Mouse (Mus musculus) lung, postnatal 0 days (tissue): ENCODE measurements around the gene Fga. TPM values are rescaled to one million over a fixed set of nuclear protein-coding genes. Genes with fewer than 3 reads are reported as not detected.

Source experiments
- ATAC-seq: fragments of 200-750 bp; cut with Nextera tagmentation; 2 replicates; pipeline ENCODE4 v1.8.0; 2017; ENCODE audit warnings: moderate library complexity
- DNase-seq: peaks from one replicate; pipeline ENCODE4 v3.0.0-alpha.2; 2016; ENCODE audit warnings: low spot score
- H3K27ac ChIP-seq: fragments of 300-500 bp; sonication (generic); 2 replicates; pipeline ENCODE4 v1.5.1; 2014; ENCODE audit warnings: antibody characterized with exemption, mild to moderate bottlenecking, low read length, mixed read lengths
- H3K27me3 ChIP-seq: fragments of 300-500 bp; sonication (generic); replicated peaks from 2 replicates; pipeline ENCODE4 v1.6.1; 2014; ENCODE audit warnings: low read length, mixed read lengths; ENCODE audit not compliant: insufficient read depth
- H3K36me3 ChIP-seq: fragments of 300-500 bp; sonication (generic); 2 replicates; pipeline ENCODE4 v1.6.1; 2014; ENCODE audit warnings: low read length, mixed read lengths; ENCODE audit not compliant: insufficient read depth
- H3K4me1 ChIP-seq: fragments of 300-500 bp; sonication (generic); 2 replicates; pipeline ENCODE4 v1.6.1; 2014; ENCODE audit warnings: antibody characterized with exemption, low read depth, low read length, mixed read lengths; ENCODE audit not compliant: insufficient read depth
- H3K4me2 ChIP-seq: fragments of 300-500 bp; sonication (generic); replicated peaks from 2 replicates; pipeline ENCODE4 v1.6.1; 2014; ENCODE audit warnings: low read depth, mild to moderate bottlenecking, low read length, moderate library complexity, mixed read lengths
- H3K4me3 ChIP-seq: fragments of 300-500 bp; sonication (generic); 2 replicates; pipeline ENCODE4 v1.5.1; 2014; ENCODE audit warnings: low read depth, low read length
- H3K9ac ChIP-seq: fragments of 300-500 bp; sonication (generic); replicated peaks from 2 replicates; pipeline ENCODE4 v1.6.1; 2014; ENCODE audit warnings: low read depth, mild to moderate bottlenecking
- H3K9me3 ChIP-seq: fragments of 300-500 bp; sonication (generic); 2 replicates; pipeline ENCODE4 v1.6.1; 2016; ENCODE audit warnings: low read length, mixed read lengths
- CTCF ChIP-seq: IDR thresholded peaks from 2 replicates; pipeline ENCODE4 v1.5.1; 2016; ENCODE audit warnings: antibody characterized with exemption, mild to moderate bottlenecking
- EP300 ChIP-seq: IDR thresholded peaks from 2 replicates; pipeline ENCODE4 v1.6.1; 2016; ENCODE audit warnings: antibody characterized with exemption, mild to moderate bottlenecking, control low read depth
- WGBS: fragments of 180-500 bp; shearing (Covaris S2); extraction: QIAGEN DNeasy Blood & Tissue Kit; methylation state at CpG from one replicate; pipeline ENCODE4 v1.1.7; 2014; 5-methylcytosine and 5-hydroxymethylcytosine counted together
- polyA plus RNA-seq: library from polyadenylated mRNA; unstranded; fragments of >200 nt; fragmentation: Nextera tagmentation; extraction: Ambion mirVana; gene quantifications from 2 replicates; pipeline ENCODE4 v1.2.1, GENCODE M21; 2015

Fga gene
- polyA plus RNA-seq, 1 experiment from 2014 or later = 0.50 TPM

DNA sequence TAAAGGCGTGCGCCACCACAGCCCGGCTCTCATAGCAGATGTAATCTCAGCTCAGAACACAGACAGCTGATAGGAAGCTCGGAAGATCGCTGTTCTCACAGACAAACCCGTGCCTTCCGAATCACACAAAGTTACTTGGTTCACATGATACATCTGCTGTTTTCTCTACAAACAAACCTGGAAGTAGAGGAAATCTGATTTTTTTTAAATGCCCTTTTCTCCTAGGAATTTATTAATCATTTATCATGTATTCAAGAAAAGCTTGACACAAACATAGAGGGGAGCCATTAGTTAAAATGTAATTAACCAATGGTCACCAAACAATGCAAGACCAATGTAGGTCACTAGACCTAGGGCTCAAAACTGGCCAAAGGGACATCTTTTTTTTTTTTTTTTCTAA is 21.1 kb upstream of the Fga start:
- H3K27me3 ChIP-seq = no peaks in the 10 kb centered on the region
- no peaks in the 10 kb centered on the region for H3K9me3 ChIP-seq
- no peak overlapping the region for H3K4me2 ChIP-seq
- no peak for TF ChIP-seq EP300
- TF ChIP-seq CTCF = no peak
- H3K9ac ChIP-seq = no peak overlapping the region
- H3K4me3 ChIP-seq = no peak overlapping the region
- WGBS = 89% methylated on average over 7 of the region's 7 CpGs
- no peaks in the 10 kb centered on the region for H3K4me1 ChIP-seq
- H3K27ac ChIP-seq = no peak overlapping the region
- DNase-seq (no peak), ATAC-seq (no peak)
- no peaks in the 10 kb centered on the region for H3K36me3 ChIP-seq

DNA sequence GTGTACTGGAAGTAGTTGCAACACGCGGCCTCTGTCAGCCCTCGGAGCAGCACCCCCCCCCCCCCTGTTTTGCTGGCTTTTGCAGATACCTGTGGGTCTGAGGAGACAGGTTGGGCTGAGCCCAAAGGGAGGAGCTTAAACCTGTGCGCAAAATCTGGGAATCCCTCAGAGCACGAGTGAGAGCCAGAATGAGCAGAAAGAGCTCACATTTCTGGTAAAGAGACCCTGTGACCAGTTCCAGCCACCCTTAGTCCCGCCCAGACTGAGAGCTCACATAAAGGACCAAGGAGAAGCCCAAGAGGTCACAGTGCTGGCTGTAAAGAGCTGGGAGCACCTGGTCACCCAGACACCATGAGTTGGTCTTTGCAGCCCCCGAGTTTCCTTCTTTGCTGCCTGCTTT is 18.3 kb upstream of the Fga start, which contains the start of gene Fgg:
Fgg (plus strand) TSS at position 168 of the 400 bp plus-strand sequence.
- H3K36me3 ChIP-seq = no peaks in the 10 kb centered on the region
- no peaks in the 10 kb centered on the region for H3K27me3 ChIP-seq
- no peak for DNase-seq
- H3K9ac ChIP-seq = no peak within 1 kb of the TSS
- WGBS = 38% methylated on average over 7 of the region's 7 CpGs
- H3K4me3 ChIP-seq = no peak within 1 kb of the TSS
- H3K4me2 ChIP-seq = no peak within 1 kb of the TSS
- H3K9me3 ChIP-seq = no peaks in the 10 kb centered on the region
- no peak for ATAC-seq
- TF ChIP-seq EP300 = no peak
- TF ChIP-seq CTCF = no peak
- no peaks in the 10 kb centered on the region for H3K4me1 ChIP-seq
- no peak within 1 kb of the TSS for H3K27ac ChIP-seq

DNA sequence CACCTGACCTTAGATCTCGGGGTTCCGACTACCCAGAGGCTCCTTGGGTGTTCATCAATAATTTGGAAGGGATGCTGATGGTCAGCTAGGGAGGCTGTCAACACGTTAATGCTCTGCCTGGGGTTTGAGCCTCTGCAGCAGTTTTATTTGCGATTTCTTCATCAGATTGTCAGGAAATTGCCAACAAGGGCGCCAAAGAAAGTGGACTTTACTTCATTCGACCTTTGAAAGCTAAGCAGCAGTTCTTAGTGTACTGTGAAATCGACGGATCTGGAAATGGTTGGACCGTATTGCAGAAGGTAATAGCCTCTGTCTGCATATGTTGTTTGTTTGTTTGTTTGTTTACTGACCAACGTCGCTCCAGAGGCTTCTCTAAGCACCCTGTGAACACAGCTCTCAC is 15.6 kb upstream of the Fga start:
- no peak for TF ChIP-seq CTCF
- TF ChIP-seq EP300 = no peak
- ATAC-seq (no peak), DNase-seq (no peak)
- no peaks in the 10 kb centered on the region for H3K4me1 ChIP-seq
- H3K9me3 ChIP-seq = no peaks in the 10 kb centered on the region
- WGBS = 70% methylated on average over 11 of the region's 11 CpGs
- no peaks in the 10 kb centered on the region for H3K36me3 ChIP-seq
- no peak overlapping the region for H3K4me2 ChIP-seq
- H3K27me3 ChIP-seq = no peaks in the 10 kb centered on the region
- no peak overlapping the region for H3K27ac ChIP-seq
- H3K9ac ChIP-seq = no peak overlapping the region
- no peak overlapping the region for H3K4me3 ChIP-seq

DNA sequence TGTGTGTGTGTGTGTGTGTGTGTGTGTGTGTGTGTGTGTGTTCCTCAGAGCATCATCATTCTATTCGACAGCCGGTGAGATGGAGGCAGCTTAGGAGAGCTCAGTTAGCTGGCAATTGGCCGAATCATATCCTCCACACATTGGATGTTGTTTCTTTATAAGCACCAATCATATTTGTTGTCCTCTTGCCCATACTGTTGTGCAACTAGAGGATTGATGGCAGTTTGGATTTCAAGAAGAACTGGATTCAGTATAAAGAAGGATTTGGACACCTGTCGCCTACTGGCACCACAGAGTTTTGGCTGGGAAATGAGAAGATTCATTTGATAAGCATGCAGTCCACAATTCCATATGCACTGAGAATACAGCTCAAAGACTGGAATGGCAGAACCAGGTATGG is 14.7 kb upstream of the Fga start:
- Histone ChIP-seq H3K4me1 (no peaks in the 10 kb centered on the region), H3K9ac (no peak overlapping the region), H3K27me3 (no peaks in the 10 kb centered on the region), H3K27ac (no peak overlapping the region), H3K4me2 (no peak overlapping the region), H3K36me3 (no peaks in the 10 kb centered on the region), H3K9me3 (no peaks in the 10 kb centered on the region), H3K4me3 (no peak overlapping the region)
- 83% methylated on average over 4 of the region's 4 CpGs for WGBS
- DNase-seq (no peak), ATAC-seq (no peak)
- TF ChIP-seq CTCF = no peak
- TF ChIP-seq EP300 = no peak

DNA sequence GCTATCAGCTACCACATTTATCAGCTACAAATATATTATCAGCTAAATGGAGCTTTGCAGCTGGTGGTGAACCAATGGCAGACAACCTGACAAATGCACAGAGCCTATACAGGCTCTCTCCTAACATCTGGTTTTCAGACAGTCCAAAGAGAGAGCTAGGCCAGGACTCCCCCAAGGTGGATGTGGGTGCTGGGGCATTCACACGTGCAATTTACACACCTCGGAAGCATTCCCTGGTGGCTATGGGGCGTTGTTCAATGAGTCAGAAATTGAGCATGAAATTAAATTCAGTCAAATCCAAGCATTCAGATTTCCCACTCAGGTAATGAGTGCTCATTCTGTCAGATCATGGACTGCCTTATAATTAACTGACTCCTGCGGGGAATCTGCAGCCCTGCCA is 14.3 kb upstream of the Fga start:
- Histone ChIP-seq H3K4me2 (no peak overlapping the region), H3K27ac (no peak overlapping the region), H3K9ac (no peak overlapping the region), H3K27me3 (no peaks in the 10 kb centered on the region), H3K4me3 (no peak overlapping the region), H3K4me1 (no peaks in the 10 kb centered on the region), H3K36me3 (no peaks in the 10 kb centered on the region), H3K9me3 (no peaks in the 10 kb centered on the region)
- ATAC-seq = no peak
- TF ChIP-seq EP300 (no peak), CTCF (no peak)
- WGBS = 75% methylated on average over 4 of the region's 4 CpGs
- DNase-seq = no peak

DNA sequence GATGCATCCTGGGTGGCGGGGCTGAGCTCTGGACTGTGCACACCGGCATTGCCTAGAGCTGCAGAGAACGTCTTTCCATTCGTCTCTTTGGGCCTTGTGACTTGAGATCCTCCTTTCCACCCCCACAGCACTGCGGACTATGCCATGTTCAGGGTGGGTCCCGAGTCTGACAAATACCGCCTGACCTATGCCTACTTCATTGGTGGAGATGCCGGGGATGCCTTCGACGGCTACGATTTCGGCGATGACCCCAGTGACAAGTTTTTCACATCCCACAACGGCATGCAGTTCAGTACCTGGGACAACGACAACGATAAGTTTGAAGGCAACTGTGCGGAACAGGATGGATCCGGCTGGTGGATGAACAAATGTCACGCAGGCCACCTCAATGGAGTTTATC is 13.2 kb upstream of the Fga start:
- H3K4me1 ChIP-seq = no peaks in the 10 kb centered on the region
- no peaks in the 10 kb centered on the region for H3K27me3 ChIP-seq
- H3K9me3 ChIP-seq = no peaks in the 10 kb centered on the region
- no peak overlapping the region for H3K4me3 ChIP-seq
- H3K4me2 ChIP-seq = no peak overlapping the region
- no peak for ATAC-seq
- no peaks in the 10 kb centered on the region for H3K36me3 ChIP-seq
- H3K27ac ChIP-seq = no peak overlapping the region
- WGBS = 89% methylated on average over 19 of the region's 19 CpGs
- H3K9ac ChIP-seq = no peak overlapping the region
- no peak for TF ChIP-seq EP300
- TF ChIP-seq CTCF = no peak
- no peak for DNase-seq

DNA sequence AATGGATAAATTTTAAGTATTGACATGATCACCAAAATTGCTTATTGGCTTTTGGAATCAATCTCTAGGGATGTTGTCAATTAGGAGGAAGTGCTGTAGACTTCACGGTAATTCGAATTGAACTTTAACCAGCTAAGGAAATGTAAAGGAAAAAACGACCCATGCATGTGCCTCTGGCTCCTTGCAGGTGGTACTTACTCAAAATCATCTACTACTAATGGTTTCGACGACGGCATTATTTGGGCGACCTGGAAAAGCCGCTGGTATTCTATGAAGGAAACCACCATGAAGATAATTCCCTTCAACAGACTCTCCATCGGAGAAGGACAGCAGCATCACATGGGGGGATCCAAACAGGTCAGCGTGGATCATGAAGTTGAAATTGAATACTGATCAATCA is 11.9 kb upstream of the Fga start:
- no peaks in the 10 kb centered on the region for H3K27me3 ChIP-seq
- H3K9ac ChIP-seq = no peak overlapping the region
- no peak overlapping the region for H3K27ac ChIP-seq
- no peaks in the 10 kb centered on the region for H3K36me3 ChIP-seq
- H3K4me1 ChIP-seq = no peaks in the 10 kb centered on the region
- H3K4me3 ChIP-seq = no peak overlapping the region
- no peaks in the 10 kb centered on the region for H3K9me3 ChIP-seq
- H3K4me2 ChIP-seq = no peak overlapping the region
- no peak for DNase-seq
- TF ChIP-seq EP300 (no peak), CTCF (no peak)
- WGBS = 78% methylated on average over 10 of the region's 10 CpGs
- no peak for ATAC-seq
